Mouse (Mus musculus) neural tube, embryonic 13.5 days (tissue): Measurements from ENCODE around the gene Gsg1l. TPM values are rescaled to one million over a fixed set of nuclear protein-coding genes. Genes with fewer than 3 reads are reported as not detected.

Experiments
- ATAC-seq: fragments of 200-750 bp; cut with Nextera tagmentation; 2 replicates; pipeline ENCODE4 v1.8.0; 2017; ENCODE audit warnings: low read depth, mild to moderate bottlenecking, moderate TSS enrichment, moderate library complexity
- H3K27ac ChIP-seq: fragments of 300-500 bp; sonication (generic); replicated peaks from 2 replicates; pipeline ENCODE4 v1.5.1; 2015; ENCODE audit warnings: moderate library complexity, mild to moderate bottlenecking, inconsistent platforms
- H3K27me3 ChIP-seq: fragments of 300-500 bp; sonication (generic); 2 replicates; pipeline ENCODE4 v1.6.1; 2015; ENCODE audit warnings: mild to moderate bottlenecking, inconsistent platforms
- H3K36me3 ChIP-seq: fragments of 300-500 bp; sonication (generic); 2 replicates; pipeline ENCODE4 v1.6.1; 2015; ENCODE audit warnings: mild to moderate bottlenecking, inconsistent platforms
- H3K4me1 ChIP-seq: fragments of 300-500 bp; sonication (generic); replicated peaks from 2 replicates; pipeline ENCODE4 v1.6.1; 2015; ENCODE audit warnings: inconsistent platforms
- H3K4me2 ChIP-seq: fragments of 300-500 bp; sonication (generic); 2 replicates; pipeline ENCODE4 v1.6.1; 2015; ENCODE audit warnings: inconsistent platforms, mild to moderate bottlenecking, moderate library complexity
- H3K4me3 ChIP-seq: fragments of 300-500 bp; sonication (generic); 2 replicates; pipeline ENCODE4 v1.5.1; 2015; ENCODE audit warnings: mild to moderate bottlenecking, inconsistent platforms
- H3K9ac ChIP-seq: fragments of 300-500 bp; sonication (generic); 2 replicates; pipeline ENCODE4 v1.6.1; 2015; ENCODE audit warnings: moderate library complexity, mild to moderate bottlenecking, inconsistent platforms
- H3K9me3 ChIP-seq: fragments of 300-500 bp; sonication (generic); 2 replicates; pipeline ENCODE4 v1.6.1; 2016; ENCODE audit warnings: inconsistent platforms
- WGBS: fragments of 180-500 bp; shearing (Covaris S2); methylation state at CpG from one replicate; pipeline ENCODE4 v1.1.7; 2015; 5-methylcytosine and 5-hydroxymethylcytosine counted together
- polyA plus RNA-seq: library from polyadenylated mRNA; unstranded; fragments of >200 nt; fragmentation: Nextera tagmentation; extraction: Ambion mirVana; gene quantifications from 2 replicates; pipeline ENCODE4 v1.2.1, GENCODE M21; 2015

The Gsg1l gene
- polyA plus RNA-seq, 1 experiment from 2014 or later = 14.2 TPM

GRCm38 (mm10) chr7:125989969-125990368 lies 92.2 kb downstream of the Gsg1l start:
- H3K9ac ChIP-seq = no peak overlapping the region
- H3K4me2 ChIP-seq = no peak overlapping the region
- H3K4me1 ChIP-seq = peaks cover 41% of the 10 kb centered on the region
- H3K36me3 ChIP-seq = no peaks in the 10 kb centered on the region
- WGBS = 81% methylated on average over 7 of the region's 7 CpGs
- no peak for ATAC-seq
- H3K9me3 ChIP-seq = no peaks in the 10 kb centered on the region
- no peak overlapping the region for H3K4me3 ChIP-seq
- H3K27me3 ChIP-seq = no peaks in the 10 kb centered on the region
- H3K27ac ChIP-seq = no peak overlapping the region

- ATAC-seq = no peak
- WGBS = 41% methylated on average over 4 of the region's 4 CpGs
Measured at GRCm38 (mm10) chr7:125989489-125989888, 92.7 kb downstream of the Gsg1l start.

GRCm38 (mm10) chr7:125988326-125988725 lies 93.9 kb downstream of the Gsg1l start:
- 74% methylated on average over 3 of the region's 3 CpGs for WGBS
- Histone ChIP-seq H3K4me1 (peaks cover 54% of the 10 kb centered on the region), H3K9me3 (no peaks in the 10 kb centered on the region), H3K27ac (no peak overlapping the region), H3K4me2 (no peak overlapping the region), H3K4me3 (no peak overlapping the region), H3K36me3 (no peaks in the 10 kb centered on the region), H3K27me3 (no peaks in the 10 kb centered on the region), H3K9ac (no peak overlapping the region)
- ATAC-seq = no peak

More at GRCm38 (mm10) chr7:125989489-125989888, 92.7 kb downstream of the Gsg1l start:
- Histone ChIP-seq H3K4me1 (peaks cover 43% of the 10 kb centered on the region), H3K27ac (no peak overlapping the region), H3K27me3 (no peaks in the 10 kb centered on the region), H3K9me3 (no peaks in the 10 kb centered on the region), H3K9ac (no peak overlapping the region), H3K4me3 (no peak overlapping the region), H3K4me2 (no peak overlapping the region), H3K36me3 (no peaks in the 10 kb centered on the region)

GRCm38 (mm10) chr7:125987117-125987516 lies 95.1 kb downstream of the Gsg1l start:
- peaks cover 46% of the 10 kb centered on the region for H3K4me1 ChIP-seq
- H3K4me3 ChIP-seq = no peak overlapping the region
- no peaks in the 10 kb centered on the region for H3K36me3 ChIP-seq
- 78% methylated on average over 3 of the region's 3 CpGs for WGBS
- H3K27ac ChIP-seq = no peak overlapping the region
- no peak overlapping the region for H3K9ac ChIP-seq
- H3K9me3 ChIP-seq = no peaks in the 10 kb centered on the region
- no peak for ATAC-seq
- no peaks in the 10 kb centered on the region for H3K27me3 ChIP-seq
- H3K4me2 ChIP-seq = no peak overlapping the region

- H3K27ac ChIP-seq = no peak overlapping the region
- peaks cover 37% of the 10 kb centered on the region for H3K4me1 ChIP-seq
- WGBS = 75% methylated on average over 10 of the region's 10 CpGs
- no peaks in the 10 kb centered on the region for H3K27me3 ChIP-seq
- no peak overlapping the region for H3K4me2 ChIP-seq
- no peak for ATAC-seq
- H3K9me3 ChIP-seq = no peaks in the 10 kb centered on the region
- H3K36me3 ChIP-seq = no peaks in the 10 kb centered on the region
- H3K9ac ChIP-seq = no peak overlapping the region
- H3K4me3 ChIP-seq = no peak overlapping the region
Measured at GRCm38 (mm10) chr7:125985565-125985964, 96.6 kb downstream of the Gsg1l start.

GRCm38 (mm10) chr7:125983902-125984841 lies 98.0 kb downstream of the Gsg1l start:
- Histone ChIP-seq H3K4me1 (peaks cover 26% of the 10 kb centered on the region), H3K4me2 (no peak overlapping the region), H3K9ac (no peak overlapping the region), H3K36me3 (no peaks in the 10 kb centered on the region), H3K9me3 (no peaks in the 10 kb centered on the region), H3K4me3 (no peak overlapping the region), H3K27ac (no peak overlapping the region), H3K27me3 (no peaks in the 10 kb centered on the region)
- WGBS = 47% methylated on average over 12 of the region's 12 CpGs
- no peak for ATAC-seq

- Histone ChIP-seq H3K9me3 (no peaks in the 10 kb centered on the region), H3K4me3 (no peak overlapping the region), H3K4me2 (no peak overlapping the region), H3K9ac (no peak overlapping the region), H3K27ac (no peak overlapping the region), H3K27me3 (no peaks in the 10 kb centered on the region), H3K36me3 (no peaks in the 10 kb centered on the region), H3K4me1 (peaks cover 18% of the 10 kb centered on the region)
- 85% methylated on average over 8 of the region's 8 CpGs for WGBS
- no peak for ATAC-seq
Measured at GRCm38 (mm10) chr7:125979591-125979990, 102.6 kb downstream of the Gsg1l start.

GRCm38 (mm10) chr7:125976695-125977094 lies 105.5 kb downstream of the Gsg1l start:
- ATAC-seq = no peak

GRCm38 (mm10) chr7:125975414-125975813 lies 106.8 kb downstream of the Gsg1l start:
- Histone ChIP-seq H3K9me3 (no peaks in the 10 kb centered on the region), H3K4me2 (no peak overlapping the region), H3K27me3 (no peaks in the 10 kb centered on the region), H3K9ac (no peak overlapping the region), H3K36me3 (no peaks in the 10 kb centered on the region), H3K4me3 (no peak overlapping the region), H3K27ac (no peak overlapping the region), H3K4me1 (peaks cover 16% of the 10 kb centered on the region)
- WGBS = 79% methylated on average over 6 of the region's 6 CpGs
- ATAC-seq = no peak

More at GRCm38 (mm10) chr7:125976695-125977094, 105.5 kb downstream of the Gsg1l start:
- Histone ChIP-seq H3K27me3 (no peaks in the 10 kb centered on the region), H3K4me2 (no peak overlapping the region), H3K27ac (no peak overlapping the region), H3K36me3 (no peaks in the 10 kb centered on the region), H3K9ac (no peak overlapping the region), H3K4me1 (peaks cover 16% of the 10 kb centered on the region), H3K9me3 (no peaks in the 10 kb centered on the region), H3K4me3 (no peak overlapping the region)
- WGBS = 86% methylated on average over 9 of the region's 9 CpGs

GRCm38 (mm10) chr7:125973874-125974273 lies 108.3 kb downstream of the Gsg1l start:
- no peak overlapping the region for H3K4me3 ChIP-seq
- H3K9ac ChIP-seq = no peak overlapping the region
- H3K36me3 ChIP-seq = no peaks in the 10 kb centered on the region
- H3K9me3 ChIP-seq = no peaks in the 10 kb centered on the region
- WGBS = 52% methylated on average over 4 of the region's 4 CpGs
- H3K27ac ChIP-seq = no peak overlapping the region
- peaks cover 16% of the 10 kb centered on the region for H3K4me1 ChIP-seq
- H3K27me3 ChIP-seq = no peaks in the 10 kb centered on the region
- H3K4me2 ChIP-seq = no peak overlapping the region
- ATAC-seq = no peak

GRCm38 (mm10) chr7:125972776-125973175 lies 109.4 kb downstream of the Gsg1l start:
- 0 out of 2 replicates have a peak overlapping the region, but pooled peaks have one; percentile 12 for H3K9ac ChIP-seq
- 0 out of 2 replicates have a peak overlapping the region, but pooled peaks have one; percentile 42 for H3K27ac ChIP-seq

GRCm38 (mm10) chr7:125972174-125972672 lies 110.0 kb downstream of the Gsg1l start:
- no peaks in the 10 kb centered on the region for H3K36me3 ChIP-seq
- H3K27me3 ChIP-seq = no peaks in the 10 kb centered on the region
- no peak overlapping the region for H3K4me3 ChIP-seq
- no peak overlapping the region for H3K27ac ChIP-seq
- H3K4me1 ChIP-seq = peaks cover 14% of the 10 kb centered on the region
- H3K9ac ChIP-seq = 0 out of 2 replicates have a peak overlapping the region, but pooled peaks have one; percentile 12
- no peak for ATAC-seq
- 56% methylated on average over 7 of the region's 7 CpGs for WGBS
- H3K9me3 ChIP-seq = no peaks in the 10 kb centered on the region
- H3K4me2 ChIP-seq = no peak overlapping the region

More at GRCm38 (mm10) chr7:125972776-125973175, 109.4 kb downstream of the Gsg1l start:
- no peaks in the 10 kb centered on the region for H3K9me3 ChIP-seq
- no peaks in the 10 kb centered on the region for H3K27me3 ChIP-seq
- WGBS = 66% methylated on average over 6 of the region's 6 CpGs
- peaks cover 9% of the 10 kb centered on the region for H3K4me1 ChIP-seq
- H3K4me2 ChIP-seq = no peak overlapping the region
- H3K4me3 ChIP-seq = no peak overlapping the region
- no peaks in the 10 kb centered on the region for H3K36me3 ChIP-seq
- ATAC-seq = no peak
